Mouse (Mus musculus): ENCODE measurements around the gene Aifm3. TPM values are rescaled to one million over a fixed set of nuclear protein-coding genes. Genes with fewer than 3 reads are reported as not detected.
"Not testable (repeated sequence)": the region's sequence is repeated elsewhere in the genome, so short reads cannot be mapped to it uniquely, and the experiment has no call there.

The Aifm3 gene
- polyA plus RNA-seq, 1 experiment from 2014 or later, result 7.0 TPM

DNA sequence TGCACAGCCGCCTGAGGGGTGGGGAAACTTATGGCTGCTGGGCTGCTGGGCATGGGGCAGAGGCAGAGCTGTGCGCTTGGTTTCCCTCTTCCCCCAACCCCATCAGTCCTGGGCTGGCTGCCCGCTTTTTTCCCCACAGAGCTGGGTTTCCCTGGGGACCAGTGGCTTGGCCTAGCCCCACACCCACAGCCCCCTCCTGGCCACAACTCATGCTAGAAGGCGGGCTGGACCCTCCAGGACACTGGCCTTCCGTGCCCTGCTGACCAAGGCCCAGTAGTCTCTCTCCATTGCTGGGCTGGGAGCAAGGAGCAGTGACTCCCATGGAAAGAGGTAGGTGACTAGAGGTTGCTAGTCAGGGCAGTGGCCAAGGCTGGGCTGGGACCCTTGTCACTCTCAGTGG, 1.7 kb downstream of the Aifm3 start:
- H3K9me3 ChIP-seq (replicated peaks; ENCODE audit: control insufficient read depth, low read length), result no peaks in the 10 kb centered on the region
- H3K4me3 ChIP-seq (ENCODE audit: low read depth, low read length), result no peak overlapping the region
- ATAC-seq (no peak), DNase-seq (ENCODE audit: low spot score) (no peak)
- H3K27me3 ChIP-seq (replicated peaks; ENCODE audit: control insufficient read depth, insufficient read depth, low read length), result peaks cover 10% of the 10 kb centered on the region; the same call in 1 of the 2 replicates
- WGBS, result 84% methylated on average over 5 of the region's 5 CpGs
- H3K4me1 ChIP-seq (ENCODE audit: control insufficient read depth, insufficient read depth, low read length), result peaks cover 10% of the 10 kb centered on the region
- no peak overlapping the region for H3K9ac ChIP-seq (ENCODE audit: low read length)
- H3K4me2 ChIP-seq (ENCODE audit: low read length), result no peak overlapping the region
- H3K36me3 ChIP-seq (ENCODE audit: control insufficient read depth, insufficient read depth, low read length), result peaks cover 16% of the 10 kb centered on the region
- H3K27ac ChIP-seq (ENCODE audit: low read depth, low read length), result no peak overlapping the region

DNA sequence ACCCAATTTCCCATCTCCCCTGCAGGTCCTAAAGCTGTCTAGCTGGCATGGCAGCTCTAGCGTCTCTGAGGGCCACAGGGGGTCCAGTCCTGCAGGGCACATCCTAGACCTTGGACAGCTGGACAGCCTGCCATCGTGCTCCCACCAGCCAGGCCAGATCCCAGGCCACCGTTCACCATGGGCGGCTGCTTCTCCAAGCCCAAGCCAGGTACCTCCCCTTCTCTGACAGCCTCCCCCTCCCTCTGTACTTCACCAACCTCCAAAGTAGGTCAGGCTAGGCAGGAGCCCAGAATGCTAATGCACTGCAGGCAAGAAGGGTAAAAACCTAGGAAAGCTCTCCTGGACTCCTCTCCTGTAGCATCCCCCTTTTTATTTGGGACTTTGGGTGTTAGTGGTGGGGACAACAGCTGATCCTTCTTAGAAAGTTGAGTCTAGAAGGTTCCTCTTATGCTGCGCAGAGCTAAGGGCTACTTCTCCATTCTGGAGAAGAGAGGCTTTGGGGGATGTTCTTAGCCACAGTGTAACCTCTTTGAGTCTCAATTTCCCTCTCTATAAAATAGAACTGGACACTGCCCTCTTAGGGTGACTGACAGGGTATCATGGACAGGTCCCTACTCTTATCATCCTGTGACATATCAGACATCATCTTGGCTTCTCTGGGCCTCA, 2.6 kb downstream of the Aifm3 start:
- Histone ChIP-seq H3K4me2 (ENCODE audit: low read length) (no peak overlapping the region), H3K4me1 (ENCODE audit: control insufficient read depth, insufficient read depth, low read length) (peaks cover 18% of the 10 kb centered on the region), H3K9ac (ENCODE audit: low read length) (no peak overlapping the region), H3K9me3 (replicated peaks; ENCODE audit: control insufficient read depth, low read length) (no peaks in the 10 kb centered on the region), H3K4me3 (ENCODE audit: low read depth, low read length) (no peak overlapping the region), H3K27me3 (replicated peaks; ENCODE audit: control insufficient read depth, insufficient read depth, low read length) (peaks cover 10% of the 10 kb centered on the region; the same call in 1 of the 2 replicates), H3K27ac (ENCODE audit: low read depth, low read length) (no peak overlapping the region), H3K36me3 (ENCODE audit: control insufficient read depth, insufficient read depth, low read length) (peaks cover 11% of the 10 kb centered on the region)
- no peak for DNase-seq (ENCODE audit: low spot score)
- no peak for ATAC-seq
- WGBS, result 77% methylated on average over 5 of the region's 5 CpGs

DNA sequence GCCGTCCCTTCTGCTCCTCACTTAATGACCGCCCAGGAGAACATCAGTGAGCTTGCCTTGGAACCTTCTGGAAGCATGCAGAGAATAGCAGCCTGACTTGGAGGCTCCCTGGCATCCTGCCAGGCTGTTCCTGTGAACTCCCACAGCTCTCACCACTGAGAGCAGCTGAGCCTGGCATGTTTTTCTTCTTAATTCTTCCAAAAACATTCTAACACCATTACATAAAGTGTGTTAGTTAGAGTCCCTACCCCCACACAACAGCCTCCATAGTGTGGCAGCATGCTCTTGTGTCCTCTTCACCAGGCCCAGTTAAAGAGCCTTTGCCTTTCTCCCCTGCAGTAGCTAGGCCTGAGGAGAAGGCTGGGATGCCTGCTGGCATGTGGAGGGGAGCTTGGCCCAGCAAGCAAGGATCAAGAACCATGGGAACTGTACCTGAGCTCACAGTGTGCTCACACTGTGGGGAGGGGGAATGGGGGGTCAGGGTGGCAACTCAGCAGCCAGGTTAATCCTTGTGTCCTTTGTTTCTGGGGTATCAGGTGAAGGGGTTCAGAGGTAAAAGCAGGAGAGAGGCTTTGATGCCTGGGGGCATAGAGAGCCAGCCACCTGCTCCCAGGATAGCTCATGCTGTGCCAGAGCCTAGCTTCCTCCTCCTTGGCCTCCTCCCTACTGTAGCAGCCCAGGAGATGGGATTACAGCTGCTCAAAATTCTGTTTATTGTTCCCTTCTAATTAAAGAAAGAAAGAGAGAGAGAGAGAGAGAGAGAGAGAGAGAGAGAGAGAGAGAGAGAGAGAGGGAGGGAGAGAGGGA, 7.3 kb downstream of the Aifm3 start:
- ATAC-seq (peak; percentile 69; the same call in 1 of the 2 replicates), DNase-seq (ENCODE audit: low spot score) (peak; percentile 86)
- 43% methylated on average over 2 of the region's 2 CpGs for WGBS
- H3K4me1 ChIP-seq (ENCODE audit: control insufficient read depth, insufficient read depth, low read length), result peaks cover 20% of the 10 kb centered on the region
- no peaks in the 10 kb centered on the region for H3K36me3 ChIP-seq (ENCODE audit: control insufficient read depth, insufficient read depth, low read length)
- no peak overlapping the region for H3K4me2 ChIP-seq (ENCODE audit: low read length)
- peak overlapping the region; percentile 80 for H3K27ac ChIP-seq (ENCODE audit: low read depth, low read length)
- no peak overlapping the region for H3K9ac ChIP-seq (ENCODE audit: low read length)
- no peaks in the 10 kb centered on the region for H3K9me3 ChIP-seq (replicated peaks; ENCODE audit: control insufficient read depth, low read length)
- no peaks in the 10 kb centered on the region for H3K27me3 ChIP-seq (replicated peaks; ENCODE audit: control insufficient read depth, insufficient read depth, low read length)
- no peak overlapping the region for H3K4me3 ChIP-seq (ENCODE audit: low read depth, low read length)

DNA sequence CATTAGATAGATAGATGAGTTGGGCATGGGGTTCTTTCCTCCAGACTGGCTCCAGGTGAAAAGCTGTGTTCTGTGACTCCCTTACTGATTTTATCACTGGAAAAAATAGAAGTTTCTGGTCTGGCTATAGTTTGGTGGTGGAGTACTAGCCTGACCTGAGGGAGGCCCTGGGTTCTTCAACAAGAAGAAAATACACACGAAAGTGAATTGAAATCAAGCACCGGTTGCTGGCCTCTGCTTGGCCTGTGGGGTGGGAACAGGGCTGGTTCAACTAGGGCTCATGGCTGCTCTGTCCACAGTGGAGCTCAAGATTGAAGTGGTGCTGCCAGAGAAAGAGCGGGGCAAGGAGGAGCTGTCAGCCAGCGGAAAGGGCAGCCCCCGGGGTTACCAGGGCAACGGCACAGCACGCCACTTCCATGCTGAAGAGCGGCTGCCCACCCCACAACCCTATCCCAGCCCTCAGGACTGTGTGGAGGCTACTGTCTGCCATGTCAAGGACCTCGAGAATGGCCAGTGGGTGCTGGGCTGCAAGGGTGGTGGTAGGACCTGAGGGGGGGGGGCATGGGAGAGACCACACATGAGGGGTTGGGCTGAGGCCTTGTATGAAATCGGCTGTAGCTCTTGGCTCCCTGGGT, 10.0 kb downstream of the Aifm3 start:
- peak overlapping the region; percentile 46 for H3K9ac ChIP-seq (ENCODE audit: low read length)
- no peaks in the 10 kb centered on the region for H3K36me3 ChIP-seq (ENCODE audit: control insufficient read depth, insufficient read depth, low read length)
- 12% methylated on average over 10 of the region's 10 CpGs for WGBS
- H3K4me1 ChIP-seq (ENCODE audit: control insufficient read depth, insufficient read depth, low read length), result peaks cover 20% of the 10 kb centered on the region
- no peaks in the 10 kb centered on the region for H3K9me3 ChIP-seq (replicated peaks; ENCODE audit: control insufficient read depth, low read length)
- H3K4me2 ChIP-seq (ENCODE audit: low read length), result peak overlapping the region; percentile 14; the same call in 1 of the 2 replicates
- no peak overlapping the region for H3K4me3 ChIP-seq (ENCODE audit: low read depth, low read length)
- ATAC-seq, result peak; percentile 66
- H3K27ac ChIP-seq (ENCODE audit: low read depth, low read length), result peak overlapping the region; percentile 5; the same call in 1 of the 2 replicates
- DNase-seq (ENCODE audit: low spot score), result peak; percentile 61
- no peaks in the 10 kb centered on the region for H3K27me3 ChIP-seq (replicated peaks; ENCODE audit: control insufficient read depth, insufficient read depth, low read length)

DNA sequence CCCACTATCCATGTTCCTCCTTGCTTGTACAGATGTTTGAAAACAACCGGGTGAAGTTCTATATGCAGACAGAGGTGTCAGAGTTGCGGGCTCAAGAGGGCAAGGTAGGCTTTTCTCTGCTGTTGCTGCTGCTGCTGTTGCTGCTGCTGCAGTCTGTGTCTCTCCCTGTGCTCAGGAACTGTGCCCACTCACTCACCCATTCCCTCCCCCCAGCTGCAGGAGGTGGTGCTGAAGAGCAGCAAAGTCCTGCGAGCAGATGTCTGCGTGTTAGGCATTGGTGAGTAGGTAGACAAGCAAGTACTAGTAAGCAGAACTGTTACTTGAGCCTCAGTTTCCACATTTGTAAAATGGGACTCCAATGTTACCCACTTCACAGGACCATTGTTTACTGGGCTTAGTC, 13.3 kb downstream of the Aifm3 start:
- H3K4me2 ChIP-seq (ENCODE audit: low read length), result no peak overlapping the region
- 85% methylated on average over 4 of the region's 4 CpGs for WGBS

DNA sequence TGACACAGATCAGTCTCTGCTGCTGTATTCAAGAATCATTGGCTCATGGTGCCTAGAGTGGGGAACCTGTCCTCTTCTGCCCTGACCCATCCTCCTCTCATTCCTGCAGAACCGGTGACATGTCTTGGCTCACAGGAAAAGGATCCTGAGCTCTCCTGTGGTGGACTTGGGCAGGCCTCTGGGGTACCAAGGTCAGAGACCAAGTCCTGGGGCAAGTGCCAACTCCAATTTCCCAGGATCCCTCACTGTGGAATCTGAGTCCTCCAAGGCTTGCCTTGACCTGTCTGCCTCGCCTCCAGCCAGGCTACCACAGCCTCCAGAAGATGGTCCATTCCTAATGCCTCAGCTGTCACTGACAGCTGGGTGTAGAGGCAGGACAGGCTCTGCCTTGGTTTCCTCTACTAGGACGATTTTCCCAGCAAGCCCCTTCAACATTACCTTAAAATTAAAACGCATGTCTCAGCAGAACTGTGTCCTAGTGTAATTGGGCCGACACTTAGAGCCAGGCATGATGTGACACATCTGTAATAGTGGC, 17.7 kb downstream of the Aifm3 start:
- no peaks in the 10 kb centered on the region for H3K27me3 ChIP-seq (replicated peaks; ENCODE audit: control insufficient read depth, insufficient read depth, low read length)
- no peak overlapping the region for H3K4me2 ChIP-seq (ENCODE audit: low read length)
- peaks cover 7% of the 10 kb centered on the region; the same call in 1 of the 2 replicates for H3K36me3 ChIP-seq (ENCODE audit: control insufficient read depth, insufficient read depth, low read length)
- no peak overlapping the region for H3K4me3 ChIP-seq (ENCODE audit: low read depth, low read length)
- H3K4me1 ChIP-seq (ENCODE audit: control insufficient read depth, insufficient read depth, low read length), result peaks cover 11% of the 10 kb centered on the region
- H3K27ac ChIP-seq (ENCODE audit: low read depth, low read length), result no peak overlapping the region
- WGBS, result 92% methylated on average over 5 of the region's 5 CpGs
- DNase-seq (ENCODE audit: low spot score) (no peak), ATAC-seq (no peak)
- H3K9me3 ChIP-seq (replicated peaks; ENCODE audit: control insufficient read depth, low read length), result no peaks in the 10 kb centered on the region
- H3K9ac ChIP-seq (ENCODE audit: low read length), result no peak overlapping the region

More for the DNA sequence above, 13.3 kb downstream of the Aifm3 start:
- ATAC-seq, result no peak
- Histone ChIP-seq H3K36me3 (ENCODE audit: control insufficient read depth, insufficient read depth, low read length) (no peaks in the 10 kb centered on the region), H3K27ac (ENCODE audit: low read depth, low read length) (no peak overlapping the region), H3K4me1 (ENCODE audit: control insufficient read depth, insufficient read depth, low read length) (peaks cover 9% of the 10 kb centered on the region; the same call in 1 of the 2 replicates), H3K4me3 (ENCODE audit: low read depth, low read length) (no peak overlapping the region), H3K27me3 (replicated peaks; ENCODE audit: control insufficient read depth, insufficient read depth, low read length) (no peaks in the 10 kb centered on the region), H3K9ac (ENCODE audit: low read length) (no peak overlapping the region), H3K9me3 (replicated peaks; ENCODE audit: control insufficient read depth, low read length) (no peaks in the 10 kb centered on the region)
- no peak for DNase-seq (ENCODE audit: low spot score)

DNA sequence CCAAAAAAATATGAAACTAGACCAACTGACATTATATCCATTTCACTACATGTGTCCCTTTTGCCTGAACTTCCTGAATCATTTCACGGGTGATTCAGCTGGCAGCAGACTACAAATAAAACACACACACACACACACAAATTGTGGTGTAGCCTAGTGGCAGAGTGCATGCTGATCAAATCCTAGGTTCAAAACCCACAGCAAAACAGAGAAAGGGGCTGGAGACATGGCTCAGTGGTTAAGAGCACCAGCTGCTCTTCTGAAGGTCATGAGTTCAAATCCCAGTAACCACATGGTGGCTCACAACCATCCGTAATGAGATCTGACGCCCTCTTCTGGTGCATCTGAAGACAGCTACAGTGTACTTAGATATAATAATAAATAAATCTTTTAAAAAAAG, 18.6 kb downstream of the Aifm3 start:
- Histone ChIP-seq H3K27ac (ENCODE audit: low read depth, low read length) (peak overlapping the region; percentile 71), H3K4me2 (ENCODE audit: low read length) (peak overlapping the region; percentile 70), H3K9ac (ENCODE audit: low read length) (peak overlapping the region; percentile 84), H3K36me3 (ENCODE audit: control insufficient read depth, insufficient read depth, low read length) (peaks cover 16% of the 10 kb centered on the region), H3K4me1 (ENCODE audit: control insufficient read depth, insufficient read depth, low read length) (peaks cover 11% of the 10 kb centered on the region), H3K4me3 (ENCODE audit: low read depth, low read length) (peak overlapping the region; percentile 70)
- not testable (repeated sequence) for DNase-seq (ENCODE audit: low spot score); H3K27me3 ChIP-seq (replicated peaks; ENCODE audit: control insufficient read depth, insufficient read depth, low read length); H3K9me3 ChIP-seq (replicated peaks; ENCODE audit: control insufficient read depth, low read length)
- ATAC-seq, result peak; percentile 10
- WGBS, result 32% methylated on average over 3 of the region's 3 CpGs

DNA sequence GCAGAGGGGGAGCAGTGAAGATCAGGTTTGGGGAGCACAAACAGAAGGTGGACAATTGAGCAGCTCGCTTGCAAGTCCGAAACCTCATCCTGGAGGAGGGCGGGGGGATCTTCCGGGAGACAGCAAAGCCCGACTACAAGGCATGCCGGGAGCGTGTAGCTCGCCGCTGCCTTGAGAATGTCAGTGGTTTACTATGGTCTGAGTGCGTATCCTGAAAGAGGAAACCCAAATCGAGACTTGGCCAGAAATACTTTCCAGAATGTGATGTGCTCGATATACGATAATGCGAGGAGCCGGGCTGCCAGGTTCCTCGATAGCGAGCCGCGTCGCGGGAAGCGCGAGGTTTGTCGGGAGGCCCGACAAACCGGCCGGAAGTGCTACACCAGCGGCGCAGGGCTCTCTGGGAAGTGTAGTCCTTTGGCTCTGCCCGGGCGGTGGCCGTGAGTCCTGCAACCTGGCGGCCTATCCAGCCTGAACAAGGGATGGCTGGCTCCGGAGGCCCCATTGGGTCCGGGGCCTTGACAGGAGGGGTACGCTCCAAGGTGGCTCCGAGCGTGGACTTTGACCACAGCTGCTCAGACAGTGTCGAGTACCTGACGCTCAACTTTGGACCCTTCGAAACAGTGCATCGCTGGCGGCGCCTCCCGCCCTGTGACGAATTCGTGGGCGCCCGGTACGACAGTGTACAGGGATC, 19.3 kb downstream of the Aifm3 start, which contains the start of gene Lztr1:
Gene Lztr1, plus strand, starts transcription at position 143 of the 694 bp plus-strand sequence.
- peak within 1 kb of the TSS; percentile 70 for H3K4me3 ChIP-seq (ENCODE audit: low read depth, low read length)
- no peaks in the 10 kb centered on the region for H3K9me3 ChIP-seq (replicated peaks; ENCODE audit: control insufficient read depth, low read length)
- H3K27ac ChIP-seq (ENCODE audit: low read depth, low read length), result peak within 1 kb of the TSS; percentile 71
- H3K36me3 ChIP-seq (ENCODE audit: control insufficient read depth, insufficient read depth, low read length), result peaks cover 23% of the 10 kb centered on the region
- peak; percentile 99 for ATAC-seq
- H3K27me3 ChIP-seq (replicated peaks; ENCODE audit: control insufficient read depth, insufficient read depth, low read length), result no peaks in the 10 kb centered on the region
- under 1% methylated on average over 50 of the region's 50 CpGs for WGBS
- H3K4me1 ChIP-seq (ENCODE audit: control insufficient read depth, insufficient read depth, low read length), result peaks cover 11% of the 10 kb centered on the region
- H3K4me2 ChIP-seq (ENCODE audit: low read length), result peak within 1 kb of the TSS; percentile 70
- peak; percentile 95 for DNase-seq (ENCODE audit: low spot score)
- peak within 1 kb of the TSS; percentile 84 for H3K9ac ChIP-seq (ENCODE audit: low read length)
